Mouse (Mus musculus): ENCODE results near the gene Prokr2. TPM values are rescaled to one million over a fixed set of nuclear protein-coding genes. Genes with fewer than 3 reads are reported as not detected.
"Not testable (repeated sequence)": the region's sequence is repeated elsewhere in the genome, so short reads cannot be mapped to it uniquely, and the experiment has no call there.

Prokr2 gene
- total RNA-seq, 1 experiment from 2014 or later = not detected

GRCm38 (mm10) chr2:132375135-132375534 lies 10.1 kb downstream of the Prokr2 start:
- no peak for ATAC-seq (replicated peaks in 1 of 2; ENCODE audit: insufficient read depth in 1 of 2, low FRiP score in 2 of 2, low TSS enrichment in 1 of 2, low read depth in 1 of 2, poor library complexity in 2 of 2, severe bottlenecking in 2 of 2)

- peak in 1 of 2 experiments; percentile 22; a peak in 1 of 4 replicates for ATAC-seq (replicated peaks in 1 of 2; ENCODE audit: insufficient read depth in 1 of 2, low FRiP score in 2 of 2, low TSS enrichment in 1 of 2, low read depth in 1 of 2, poor library complexity in 2 of 2, severe bottlenecking in 2 of 2)
These were observed 11.5 kb downstream of the Prokr2 start for GRCm38 (mm10) chr2:132373748-132374147.

GRCm38 (mm10) chr2:132368433-132368832 lies 16.8 kb downstream of the Prokr2 start:
- peak in 1 of 2 experiments; percentile 39; a peak in 1 of 4 replicates for ATAC-seq (replicated peaks in 1 of 2; ENCODE audit: insufficient read depth in 1 of 2, low FRiP score in 2 of 2, low TSS enrichment in 1 of 2, low read depth in 1 of 2, poor library complexity in 2 of 2, severe bottlenecking in 2 of 2)

- no peak for ATAC-seq (replicated peaks in 1 of 2; ENCODE audit: insufficient read depth in 1 of 2, low FRiP score in 2 of 2, low TSS enrichment in 1 of 2, low read depth in 1 of 2, poor library complexity in 2 of 2, severe bottlenecking in 2 of 2)
These were observed 41.4 kb downstream of the Prokr2 start for GRCm38 (mm10) chr2:132343846-132344245.

DNA sequence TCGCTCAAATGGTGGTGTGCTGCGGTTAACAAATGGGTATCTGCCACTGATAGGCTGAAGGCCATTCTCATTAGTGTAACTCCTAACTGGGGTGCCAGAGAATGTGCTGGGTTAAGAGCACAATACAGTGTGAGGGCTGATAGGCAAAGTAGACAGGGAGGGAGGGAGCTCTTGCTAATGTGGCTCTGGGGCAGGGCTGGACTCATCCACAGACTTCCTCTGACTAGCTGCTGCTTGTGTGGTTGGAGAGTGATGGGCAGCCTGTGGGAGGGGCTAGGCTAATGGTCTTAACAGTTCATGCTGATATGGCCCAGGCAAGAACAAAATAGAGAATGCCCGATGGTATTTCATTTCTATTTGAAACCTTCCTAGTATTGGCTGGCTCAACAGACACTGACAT lies 44.0 kb downstream of the Prokr2 start:
- ATAC-seq (replicated peaks in 1 of 2; ENCODE audit: insufficient read depth in 1 of 2, low FRiP score in 2 of 2, low TSS enrichment in 1 of 2, low read depth in 1 of 2, poor library complexity in 2 of 2, severe bottlenecking in 2 of 2) = 0 out of 4 replicates have a peak, but pooled peaks of 1 of the 2 experiments have one; percentile 22

DNA sequence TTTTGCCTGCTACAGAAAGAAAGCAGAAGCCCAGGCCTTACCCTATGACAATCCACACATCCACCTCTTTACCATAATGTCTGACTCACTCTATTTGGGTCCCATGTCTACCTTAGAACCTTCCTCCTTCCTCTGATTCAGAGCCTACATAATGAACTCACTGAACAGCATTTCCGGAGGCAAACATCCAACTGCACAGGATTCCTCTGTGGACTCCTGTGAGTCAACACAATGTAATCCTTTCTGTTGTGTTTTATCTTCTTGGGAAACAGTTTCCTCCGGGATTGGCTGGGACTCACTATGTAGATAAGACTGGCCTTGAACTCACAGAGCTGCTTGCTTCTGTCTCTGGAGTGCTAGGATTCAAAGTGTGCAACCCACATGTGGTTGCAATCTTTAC lies 44.9 kb downstream of the Prokr2 start:
- no peak for ATAC-seq (replicated peaks in 1 of 2; ENCODE audit: insufficient read depth in 1 of 2, low FRiP score in 2 of 2, low TSS enrichment in 1 of 2, low read depth in 1 of 2, poor library complexity in 2 of 2, severe bottlenecking in 2 of 2)

DNA sequence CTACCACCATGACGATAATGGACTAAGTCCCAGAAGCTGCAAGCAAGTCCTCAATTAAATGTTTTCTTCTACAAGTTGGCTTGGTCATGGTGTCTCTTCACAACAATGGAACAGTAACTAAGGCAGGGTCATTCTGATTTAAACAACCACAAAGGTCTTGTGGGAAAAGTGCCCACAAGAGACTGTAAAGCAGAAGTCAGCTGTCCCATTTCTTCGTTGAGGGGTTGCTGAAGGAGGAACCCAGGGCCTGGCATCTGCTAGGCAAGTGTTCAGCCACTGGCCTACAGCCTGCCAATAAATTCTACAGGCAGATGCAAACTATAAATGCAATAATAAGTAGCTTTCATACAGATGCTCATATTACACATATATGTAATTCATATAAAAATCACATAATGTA lies 48.0 kb downstream of the Prokr2 start:
- 0 out of 4 replicates have a peak, but pooled peaks of 1 of the 2 experiments have one; percentile 36 for ATAC-seq (replicated peaks in 1 of 2; ENCODE audit: insufficient read depth in 1 of 2, low FRiP score in 2 of 2, low TSS enrichment in 1 of 2, low read depth in 1 of 2, poor library complexity in 2 of 2, severe bottlenecking in 2 of 2)

GRCm38 (mm10) chr2:132323541-132323940 lies 61.7 kb downstream of the Prokr2 start:
- ATAC-seq (replicated peaks in 1 of 2; ENCODE audit: insufficient read depth in 1 of 2, low FRiP score in 2 of 2, low TSS enrichment in 1 of 2, low read depth in 1 of 2, poor library complexity in 2 of 2, severe bottlenecking in 2 of 2) = no peak

GRCm38 (mm10) chr2:132320516-132320915 lies 64.7 kb downstream of the Prokr2 start:
- ATAC-seq (replicated peaks in 1 of 2; ENCODE audit: insufficient read depth in 1 of 2, low FRiP score in 2 of 2, low TSS enrichment in 1 of 2, low read depth in 1 of 2, poor library complexity in 2 of 2, severe bottlenecking in 2 of 2) = no peak

GRCm38 (mm10) chr2:132317178-132317577 lies 68.1 kb downstream of the Prokr2 start:
- no peak for ATAC-seq (replicated peaks in 1 of 2; ENCODE audit: insufficient read depth in 1 of 2, low FRiP score in 2 of 2, low TSS enrichment in 1 of 2, low read depth in 1 of 2, poor library complexity in 2 of 2, severe bottlenecking in 2 of 2)

- peak; percentile 85 to 92 for ATAC-seq (replicated peaks in 1 of 2; ENCODE audit: insufficient read depth in 1 of 2, low FRiP score in 2 of 2, low TSS enrichment in 1 of 2, low read depth in 1 of 2, poor library complexity in 2 of 2, severe bottlenecking in 2 of 2)
These were observed 69.0 kb downstream of the Prokr2 start for GRCm38 (mm10) chr2:132316041-132316808.

GRCm38 (mm10) chr2:132314057-132314456 lies 71.2 kb downstream of the Prokr2 start:
- ATAC-seq (replicated peaks in 1 of 2; ENCODE audit: insufficient read depth in 1 of 2, low FRiP score in 2 of 2, low TSS enrichment in 1 of 2, low read depth in 1 of 2, poor library complexity in 2 of 2, severe bottlenecking in 2 of 2) = not testable (repeated sequence)

DNA sequence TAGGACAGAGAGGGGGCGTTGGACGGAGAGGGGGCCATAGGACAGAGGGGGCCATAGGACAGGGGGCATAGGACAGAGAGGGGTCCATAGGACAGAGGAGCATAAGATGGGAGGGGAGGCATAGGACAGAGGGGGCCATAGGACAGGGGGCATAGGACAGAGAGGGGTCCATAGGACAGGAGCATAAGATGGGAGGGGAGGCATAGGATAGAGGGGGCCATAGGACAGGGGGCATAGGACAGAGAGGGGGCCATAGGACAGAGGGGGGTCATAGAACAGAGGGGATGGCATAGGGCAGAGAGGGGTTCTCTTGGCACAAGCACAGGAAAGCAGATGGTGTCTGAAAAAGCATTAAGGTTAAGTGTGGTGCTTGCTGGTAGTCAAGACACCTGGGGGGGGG lies 71.7 kb downstream of the Prokr2 start:
- no peak for ATAC-seq (replicated peaks in 1 of 2; ENCODE audit: insufficient read depth in 1 of 2, low FRiP score in 2 of 2, low TSS enrichment in 1 of 2, low read depth in 1 of 2, poor library complexity in 2 of 2, severe bottlenecking in 2 of 2)

DNA sequence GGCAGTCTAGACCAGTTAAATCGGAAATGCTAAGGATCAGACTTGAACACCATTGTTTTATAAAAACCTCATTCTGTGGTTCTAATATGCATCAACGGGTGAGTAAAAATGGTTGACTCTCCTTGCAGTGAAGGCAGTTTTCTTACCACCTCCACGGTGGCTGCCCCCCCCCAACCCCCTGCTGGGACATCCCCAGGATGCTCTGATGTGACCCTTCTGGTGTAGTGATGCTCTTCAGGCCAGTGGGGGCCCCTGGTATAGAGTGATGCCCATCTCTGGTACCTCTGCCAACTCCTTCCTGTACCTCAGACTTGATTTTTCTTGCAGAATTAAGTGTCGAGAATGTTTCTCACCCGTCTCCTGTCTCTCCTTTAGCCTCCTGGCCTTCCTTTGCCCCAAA lies 72.6 kb downstream of the Prokr2 start:
- no peak for ATAC-seq (replicated peaks in 1 of 2; ENCODE audit: insufficient read depth in 1 of 2, low FRiP score in 2 of 2, low TSS enrichment in 1 of 2, low read depth in 1 of 2, poor library complexity in 2 of 2, severe bottlenecking in 2 of 2)

DNA sequence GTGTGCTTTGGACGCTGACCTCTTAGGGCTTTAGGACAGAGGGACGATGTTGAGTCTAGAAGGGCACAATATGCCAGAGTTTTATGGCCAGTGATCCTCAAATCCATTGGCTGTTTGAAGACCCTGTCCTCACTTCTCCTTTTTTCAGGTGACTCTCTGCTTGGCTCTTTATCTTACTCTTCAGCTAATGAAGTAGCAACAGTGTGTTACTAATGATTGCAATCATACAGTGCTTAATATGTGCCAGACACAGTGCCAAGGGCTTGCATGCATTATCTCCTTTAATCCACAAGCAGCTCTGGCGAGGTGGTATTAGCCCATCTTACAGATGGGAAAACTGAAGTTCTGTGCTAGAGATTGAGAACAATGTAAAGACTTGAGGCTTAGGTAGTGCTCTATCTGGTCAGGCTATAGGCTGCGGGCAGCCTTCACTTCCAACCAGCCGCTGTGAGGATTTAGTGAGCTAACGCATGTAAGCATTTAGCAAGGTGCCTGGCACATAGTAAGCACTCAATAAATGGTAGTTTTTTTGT lies 75.8 kb downstream of the Prokr2 start:
- no peak for ATAC-seq (replicated peaks in 1 of 2; ENCODE audit: insufficient read depth in 1 of 2, low FRiP score in 2 of 2, low TSS enrichment in 1 of 2, low read depth in 1 of 2, poor library complexity in 2 of 2, severe bottlenecking in 2 of 2)

GRCm38 (mm10) chr2:132308829-132309228 lies 76.4 kb downstream of the Prokr2 start:
- no peak for ATAC-seq (replicated peaks in 1 of 2; ENCODE audit: insufficient read depth in 1 of 2, low FRiP score in 2 of 2, low TSS enrichment in 1 of 2, low read depth in 1 of 2, poor library complexity in 2 of 2, severe bottlenecking in 2 of 2)

GRCm38 (mm10) chr2:132307213-132307843 lies 77.9 kb downstream of the Prokr2 start:
- no peak for ATAC-seq (replicated peaks in 1 of 2; ENCODE audit: insufficient read depth in 1 of 2, low FRiP score in 2 of 2, low TSS enrichment in 1 of 2, low read depth in 1 of 2, poor library complexity in 2 of 2, severe bottlenecking in 2 of 2)

DNA sequence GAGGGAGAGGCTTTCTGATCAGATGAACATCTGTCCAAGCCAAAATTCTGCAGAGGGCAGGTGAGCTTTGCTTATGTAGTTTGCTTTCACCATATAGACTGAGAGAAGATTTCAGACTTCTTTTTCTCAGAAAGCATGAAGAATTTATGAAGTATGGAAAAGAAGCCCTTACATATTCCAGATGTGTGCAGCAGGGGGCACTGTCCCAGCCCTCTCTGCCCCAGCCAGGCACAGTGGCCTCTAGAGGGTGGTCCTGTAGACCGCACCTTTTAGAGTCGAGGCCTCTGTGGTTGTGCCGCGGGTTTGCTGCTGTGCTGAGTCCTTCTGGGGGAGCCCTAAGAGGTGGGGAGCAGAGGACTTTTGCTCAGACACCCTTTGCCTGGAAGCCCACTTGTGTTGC lies 79.3 kb downstream of the Prokr2 start:
- peak; percentile 37 to 63; a peak in 2 of 4 replicates for ATAC-seq (replicated peaks in 1 of 2; ENCODE audit: insufficient read depth in 1 of 2, low FRiP score in 2 of 2, low TSS enrichment in 1 of 2, low read depth in 1 of 2, poor library complexity in 2 of 2, severe bottlenecking in 2 of 2)
